27 mouse cellular contexts compared by ENCODE assay signal in genomic region chr6:85150386-85150785, GRCm38 (mm10). TPM values are rescaled to one million over a fixed set of nuclear protein-coding genes. Genes with fewer than 3 reads are reported as not detected.
A peak's percentile ranks its signal among the peaks of the same experiment; 100 is the strongest.
DNase-seq lines count a peak whose midpoint lies in the region; ATAC-seq lines count a peak whose summit lies in the region.
"Had no signal": no experiment of that assay in that cellular context is flagged by ENCODE, and none has a peak within 500 bp of the region (broad histone marks: within the 10 kb centered on the region; RNA-seq: fewer than 3 reads in every experiment).

No protein-coding gene starts in this region.

- 67% methylated on average over 3 of the region's 3 CpGs for WGBS in forebrain, embryonic 13.5 days
- 78% methylated on average over 3 of the region's 3 CpGs for WGBS in forebrain, embryonic 12.5 days

- H3K4me1 ChIP-seq in forebrain, embryonic 13.5 days: peaks cover 10% of the 10 kb centered on the region
- H3K4me1 ChIP-seq in forebrain, embryonic 12.5 days: peaks cover 8% of the 10 kb centered on the region

- ATAC-seq in megakaryocyte-erythroid progenitor cell, adult 5-6 weeks (replicated peaks; ENCODE audit: low FRiP score, low TSS enrichment, poor library complexity, severe bottlenecking): no peak
- ATAC-seq in forebrain, embryonic 13.5 days: no peak
- ATAC-seq in forebrain, embryonic 12.5 days (ENCODE audit: low FRiP score): no peak
- ATAC-seq: forebrain, embryonic 16.5 days; intestine, postnatal 0 days; Patski had no signal

- H3K4me3 ChIP-seq in forebrain, embryonic 13.5 days: no peak overlapping the region
- H3K4me3 ChIP-seq in forebrain, embryonic 12.5 days (replicated peaks): no peak overlapping the region
- H3K4me3 ChIP-seq: embryonic facial prominence, embryonic 15.5 days; erythroblast, embryonic 14.5 days; forebrain, embryonic 10.5 days; heart, embryonic 12.5 days; hindbrain, embryonic 10.5 days; hindbrain, embryonic 15.5 days had no signal

- no peaks in the 10 kb centered on the region for H3K36me3 ChIP-seq in forebrain, embryonic 13.5 days (ENCODE audit: poor library complexity, severe bottlenecking)
- no peaks in the 10 kb centered on the region for H3K36me3 ChIP-seq in forebrain, embryonic 12.5 days (replicated peaks)
- H3K36me3 ChIP-seq: embryonic facial prominence, embryonic 15.5 days; forebrain, embryonic 10.5 days; heart, embryonic 12.5 days; hindbrain, embryonic 10.5 days; hindbrain, embryonic 15.5 days had no signal

- no peaks in the 10 kb centered on the region for H3K27me3 ChIP-seq in forebrain, embryonic 13.5 days
- peaks cover 4% of the 10 kb centered on the region; the same call in 1 of the 2 replicates for H3K27me3 ChIP-seq in forebrain, embryonic 12.5 days
- H3K27me3 ChIP-seq: embryonic facial prominence, embryonic 15.5 days; hindbrain, embryonic 15.5 days had no signal

- DNase-seq in brain, adult 2 months (ENCODE audit: low read depth, low spot score): peak; percentile 66
- DNase-seq in cerebellum, adult 11-12 months: peak; percentile 58
- DNase-seq in cerebellum, adult 9-10 months: peak; percentile 62
- peak; percentile 54 to 67 for DNase-seq in cerebellum, postnatal 25 days
- DNase-seq: adrenal gland, adult 2 months; adrenal gland, postnatal 25 days; embryo, embryonic 11 days; gastrocnemius, postnatal 14 days; kidney, adult 8-10 months had no signal

- no peak overlapping the region for H3K27ac ChIP-seq in forebrain, embryonic 13.5 days
- H3K27ac ChIP-seq in forebrain, embryonic 12.5 days: no peak overlapping the region
- H3K27ac ChIP-seq: embryonic facial prominence, embryonic 15.5 days; forebrain, embryonic 10.5 days; hindbrain, embryonic 10.5 days; hindbrain, embryonic 15.5 days had no signal

- no peak overlapping the region for H3K9ac ChIP-seq in forebrain, embryonic 13.5 days
- no peak overlapping the region for H3K9ac ChIP-seq in forebrain, embryonic 12.5 days
- H3K9ac ChIP-seq: embryonic facial prominence, embryonic 15.5 days; heart, embryonic 12.5 days; hindbrain, embryonic 15.5 days had no signal

- no peaks in the 10 kb centered on the region for H3K9me3 ChIP-seq in forebrain, embryonic 13.5 days (replicated peaks)
- H3K9me3 ChIP-seq in forebrain, embryonic 12.5 days: no peaks in the 10 kb centered on the region
- H3K9me3 ChIP-seq: embryonic facial prominence, embryonic 15.5 days; forebrain, embryonic 10.5 days; heart, embryonic 12.5 days; hindbrain, embryonic 10.5 days; hindbrain, embryonic 15.5 days had no signal

- H3K4me2 ChIP-seq in forebrain, embryonic 13.5 days: no peak overlapping the region
- H3K4me2 ChIP-seq in forebrain, embryonic 12.5 days: no peak overlapping the region
- H3K4me2 ChIP-seq: embryonic facial prominence, embryonic 15.5 days; heart, embryonic 12.5 days; hindbrain, embryonic 15.5 days had no signal

RNA-seq across cellular contexts. Expression of gene Spr, which starts 12.8 kb away (rescaled TPM):
- total RNA-seq in megakaryocyte-erythroid progenitor cell, adult 5-6 weeks (2014; fragmentation: Nextera tagmentation): 30.5 and 41.7 TPM in 2 replicates
- 42.1 and 51.2 TPM in 2 replicates for total RNA-seq in megakaryocyte-erythroid progenitor cell, adult 5-6 weeks (2017)
- polyA plus RNA-seq in forebrain, embryonic 13.5 days (2015; fragmentation: Nextera tagmentation; extraction: Ambion mirVana): 29.1 and 30.6 TPM in 2 replicates
- polyA plus RNA-seq in forebrain, embryonic 12.5 days (2016; fragmentation: Nextera tagmentation; extraction: Ambion mirVana): 28.9 and 31.7 TPM in 2 replicates

RNA-seq across cellular contexts. Expression of gene Emx1, which starts 36.9 kb away (rescaled TPM):
- total RNA-seq in megakaryocyte-erythroid progenitor cell, adult 5-6 weeks (2014; fragmentation: Nextera tagmentation): not detected in 2 replicates
- not detected in 2 replicates for total RNA-seq in megakaryocyte-erythroid progenitor cell, adult 5-6 weeks (2017)
- polyA plus RNA-seq in forebrain, embryonic 13.5 days (2015; fragmentation: Nextera tagmentation; extraction: Ambion mirVana): 77.6 and 83.4 TPM in 2 replicates
- polyA plus RNA-seq in forebrain, embryonic 12.5 days (2016; fragmentation: Nextera tagmentation; extraction: Ambion mirVana): 71.6 and 89.0 TPM in 2 replicates
- total RNA-seq: adrenal gland, adult 2 months; adrenal gland, postnatal 25 days; CH12.LX; common myeloid progenitor, adult 5-6 weeks; gastrocnemius, adult 18-20 months; gastrocnemius, postnatal 14 days; heart, adult 8-10 months; heart, postnatal 25 days had no signal
- polyA plus RNA-seq: adrenal gland, adult 2 months; erythroblast, embryonic 14.5 days; heart, embryonic 12.5 days; heart, embryonic 16.5 days; intestine, postnatal 0 days; Patski had no signal
